Mouse (Mus musculus): ENCODE measurements at regions not wholly inside any gene's neighbourhood (a gene's known extent, or its start where the extent isn't known, plus 50 kb on each side); places are given as distances from the start of the nearest gene placed in this dataset.
"Not testable (repeated sequence)": the region's sequence is repeated elsewhere in the genome, so short reads cannot be mapped to it uniquely, and the experiment has no call there.

GRCm38 (mm10) chr15:5811154-5811732, 488.3 kb upstream of the Dab2 start:
- no peak overlapping the region for H3K27ac ChIP-seq (ENCODE audit: insufficient read depth, low read length)
- TF ChIP-seq POLR2A (IDR thresholded peaks at IDR 0.05; ENCODE audit: insufficient read depth, low read length), result no peak
- no peak for TF ChIP-seq CTCF (IDR thresholded peaks at IDR 0.05; ENCODE audit: low read depth, low read length)
- no peaks in the 10 kb centered on the region for H3K27me3 ChIP-seq (ENCODE audit: control insufficient read depth, insufficient read depth, low read length, poor library complexity, severe bottlenecking)
- H3K4me3 ChIP-seq (ENCODE audit: low read depth, low read length), result no peak overlapping the region
- no peaks in the 10 kb centered on the region for H3K4me1 ChIP-seq (ENCODE audit: control insufficient read depth, insufficient read depth, low read length)
- H3K9ac ChIP-seq (ENCODE audit: low read depth, poor library complexity, severe bottlenecking), result no peak overlapping the region
- no peaks in the 10 kb centered on the region for H3K36me3 ChIP-seq (ENCODE audit: control insufficient read depth, insufficient read depth, low read length, poor library complexity, severe bottlenecking)
- no peaks in the 10 kb centered on the region for H3K9me3 ChIP-seq (replicated peaks; ENCODE audit: control insufficient read depth, insufficient read depth, low read length, poor library complexity, severe bottlenecking)

- Histone ChIP-seq H3K4me3 (ENCODE audit: low read depth, low read length) (no peak overlapping the region), H3K9ac (ENCODE audit: low read depth, poor library complexity, severe bottlenecking) (no peak overlapping the region), H3K4me1 (ENCODE audit: control insufficient read depth, insufficient read depth, low read length) (no peaks in the 10 kb centered on the region), H3K27me3 (ENCODE audit: control insufficient read depth, insufficient read depth, low read length, poor library complexity, severe bottlenecking) (no peaks in the 10 kb centered on the region), H3K36me3 (ENCODE audit: control insufficient read depth, insufficient read depth, low read length, poor library complexity, severe bottlenecking) (no peaks in the 10 kb centered on the region), H3K27ac (ENCODE audit: insufficient read depth, low read length) (no peak overlapping the region), H3K9me3 (replicated peaks; ENCODE audit: control insufficient read depth, insufficient read depth, low read length, poor library complexity, severe bottlenecking) (no peaks in the 10 kb centered on the region)
- no peak for TF ChIP-seq POLR2A (IDR thresholded peaks at IDR 0.05; ENCODE audit: insufficient read depth, low read length)
- TF ChIP-seq CTCF (IDR thresholded peaks at IDR 0.05; ENCODE audit: low read depth, low read length), result no peak
- TF ChIP-seq EP300 (IDR thresholded peaks at IDR 0.05; ENCODE audit: insufficient read depth, low read depth, low read length), result no peak
These were observed 487.6 kb upstream of the Dab2 start for GRCm38 (mm10) chr15:5811958-5812357.

- Histone ChIP-seq H3K36me3 (ENCODE audit: control insufficient read depth, insufficient read depth, low read length, poor library complexity, severe bottlenecking) (no peaks in the 10 kb centered on the region), H3K27me3 (ENCODE audit: control insufficient read depth, insufficient read depth, low read length, poor library complexity, severe bottlenecking) (no peaks in the 10 kb centered on the region), H3K27ac (ENCODE audit: insufficient read depth, low read length) (no peak overlapping the region), H3K9ac (ENCODE audit: low read depth, poor library complexity, severe bottlenecking) (no peak overlapping the region), H3K9me3 (replicated peaks; ENCODE audit: control insufficient read depth, insufficient read depth, low read length, poor library complexity, severe bottlenecking) (no peaks in the 10 kb centered on the region), H3K4me1 (ENCODE audit: control insufficient read depth, insufficient read depth, low read length) (no peaks in the 10 kb centered on the region), H3K4me3 (ENCODE audit: low read depth, low read length) (no peak overlapping the region)
- TF ChIP-seq CTCF (IDR thresholded peaks at IDR 0.05; ENCODE audit: low read depth, low read length) (no peak), EP300 (IDR thresholded peaks at IDR 0.05; ENCODE audit: insufficient read depth, low read depth, low read length) (no peak), POLR2A (IDR thresholded peaks at IDR 0.05; ENCODE audit: insufficient read depth, low read length) (no peak)
These were observed 481.5 kb upstream of the Dab2 start for GRCm38 (mm10) chr15:5817901-5818576.

GRCm38 (mm10) chr15:5839963-5840362, 459.6 kb upstream of the Dab2 start:
- no peak for TF ChIP-seq POLR2A (IDR thresholded peaks at IDR 0.05; ENCODE audit: insufficient read depth, low read length)
- TF ChIP-seq CTCF (IDR thresholded peaks at IDR 0.05; ENCODE audit: low read depth, low read length), result no peak
- TF ChIP-seq EP300 (IDR thresholded peaks at IDR 0.05; ENCODE audit: insufficient read depth, low read depth, low read length), result no peak
- Histone ChIP-seq H3K27me3 (ENCODE audit: control insufficient read depth, insufficient read depth, low read length, poor library complexity, severe bottlenecking) (no peaks in the 10 kb centered on the region), H3K27ac (ENCODE audit: insufficient read depth, low read length) (no peak overlapping the region), H3K9ac (ENCODE audit: low read depth, poor library complexity, severe bottlenecking) (no peak overlapping the region), H3K4me1 (ENCODE audit: control insufficient read depth, insufficient read depth, low read length) (no peaks in the 10 kb centered on the region), H3K4me3 (ENCODE audit: low read depth, low read length) (no peak overlapping the region), H3K36me3 (ENCODE audit: control insufficient read depth, insufficient read depth, low read length, poor library complexity, severe bottlenecking) (no peaks in the 10 kb centered on the region), H3K9me3 (replicated peaks; ENCODE audit: control insufficient read depth, insufficient read depth, low read length, poor library complexity, severe bottlenecking) (peaks cover 6% of the 10 kb centered on the region; the same call in 1 of the 2 replicates)

- H3K27ac ChIP-seq (ENCODE audit: insufficient read depth, low read length); H3K9ac ChIP-seq (ENCODE audit: low read depth, poor library complexity, severe bottlenecking); H3K27me3 ChIP-seq (ENCODE audit: control insufficient read depth, insufficient read depth, low read length, poor library complexity, severe bottlenecking); H3K4me3 ChIP-seq (ENCODE audit: low read depth, low read length); H3K4me1 ChIP-seq (ENCODE audit: control insufficient read depth, insufficient read depth, low read length); H3K9me3 ChIP-seq (replicated peaks; ENCODE audit: control insufficient read depth, insufficient read depth, low read length, poor library complexity, severe bottlenecking); H3K36me3 ChIP-seq (ENCODE audit: control insufficient read depth, insufficient read depth, low read length, poor library complexity, severe bottlenecking): not testable (repeated sequence)
These were observed 458.0 kb upstream of the Dab2 start for GRCm38 (mm10) chr15:5841369-5842149.

GRCm38 (mm10) chr15:5846571-5846970, 453.0 kb upstream of the Dab2 start:
- TF ChIP-seq EP300 (IDR thresholded peaks at IDR 0.05; ENCODE audit: insufficient read depth, low read depth, low read length), result no peak
- no peak for TF ChIP-seq POLR2A (IDR thresholded peaks at IDR 0.05; ENCODE audit: insufficient read depth, low read length)
- TF ChIP-seq CTCF (IDR thresholded peaks at IDR 0.05; ENCODE audit: low read depth, low read length), result no peak
- Histone ChIP-seq H3K4me3 (ENCODE audit: low read depth, low read length) (no peak overlapping the region), H3K9me3 (replicated peaks; ENCODE audit: control insufficient read depth, insufficient read depth, low read length, poor library complexity, severe bottlenecking) (peaks cover 5% of the 10 kb centered on the region; the same call in 1 of the 2 replicates), H3K9ac (ENCODE audit: low read depth, poor library complexity, severe bottlenecking) (no peak overlapping the region), H3K36me3 (ENCODE audit: control insufficient read depth, insufficient read depth, low read length, poor library complexity, severe bottlenecking) (no peaks in the 10 kb centered on the region), H3K27me3 (ENCODE audit: control insufficient read depth, insufficient read depth, low read length, poor library complexity, severe bottlenecking) (no peaks in the 10 kb centered on the region), H3K27ac (ENCODE audit: insufficient read depth, low read length) (no peak overlapping the region), H3K4me1 (ENCODE audit: control insufficient read depth, insufficient read depth, low read length) (no peaks in the 10 kb centered on the region)
